17 mouse cellular contexts compared by ENCODE assay signal in genomic region chr1:150742376-150743087, GRCm38 (mm10).
DNase-seq lines count a peak whose midpoint lies in the region; ATAC-seq lines count a peak whose summit lies in the region.
"Had no signal": no experiment of that assay in that cellular context is flagged by ENCODE, and none has a peak within 500 bp of the region (broad histone marks: within the 10 kb centered on the region; RNA-seq: fewer than 3 reads in every experiment).

No protein-coding gene starts in this region.

- no peaks in the 10 kb centered on the region for H3K4me1 ChIP-seq in heart, embryonic 10.5 days
- peaks cover 4% of the 10 kb centered on the region; the same call in 1 of the 2 replicates for H3K4me1 ChIP-seq in embryonic facial prominence, embryonic 13.5 days

- H3K4me2 ChIP-seq in embryonic facial prominence, embryonic 13.5 days, result no peak overlapping the region

- DNase-seq in heart, postnatal 10 days, result peak; percentile 9 to 10
- DNase-seq in heart, embryonic 10.5 days (ENCODE audit: low spot score), result no peak
- peak; percentile 9 for DNase-seq in brain, adult 2 months (ENCODE audit: low read depth, low spot score)
- DNase-seq in large intestine, adult 2 months (ENCODE audit: low read depth, low spot score), result peak; percentile 39
- no peak for DNase-seq in cerebellum, postnatal 4 days (ENCODE audit: low spot score in 2 of 2)
- no peak for DNase-seq in ovary, postnatal 10 days (ENCODE audit: low spot score)
- DNase-seq: cerebellum, adult 11 months; cerebellum, postnatal 36 days; gastrocnemius, adult 2 months; kidney, postnatal 36 days; layer of hippocampus, postnatal 36 days; midbrain, embryonic 14.5 days; right cerebral cortex, adult 18-20 months; spleen, adult 18-20 months; thymus, postnatal 4 days had no signal

- no peak; the same call in 1 of the 2 replicates for ATAC-seq in embryonic facial prominence, embryonic 13.5 days (ENCODE audit: insufficient number of reproducible peaks, insufficient read depth, low FRiP score, low TSS enrichment, low read depth)
- ATAC-seq: hindbrain, embryonic 16.5 days had no signal

- no peak overlapping the region for H3K9ac ChIP-seq in embryonic facial prominence, embryonic 13.5 days

- H3K4me3 ChIP-seq in heart, embryonic 10.5 days, result no peak overlapping the region
- no peak overlapping the region for H3K4me3 ChIP-seq in embryonic facial prominence, embryonic 13.5 days
- H3K4me3 ChIP-seq: gastrocnemius, adult 2 months had no signal

- peaks cover 14% of the 10 kb centered on the region; the same call in 1 of the 2 replicates for H3K36me3 ChIP-seq in heart, embryonic 10.5 days
- H3K36me3 ChIP-seq in embryonic facial prominence, embryonic 13.5 days, result peaks cover 35% of the 10 kb centered on the region

- no peak overlapping the region for H3K27ac ChIP-seq in heart, embryonic 10.5 days
- H3K27ac ChIP-seq in embryonic facial prominence, embryonic 13.5 days, result peak overlapping the region; percentile 69
- H3K27ac ChIP-seq: gastrocnemius, adult 2 months had no signal

- H3K9me3 ChIP-seq in heart, embryonic 10.5 days, result no peaks in the 10 kb centered on the region
- H3K9me3 ChIP-seq in embryonic facial prominence, embryonic 13.5 days, result no peaks in the 10 kb centered on the region

- 66% methylated on average over 7 of the region's 7 CpGs for WGBS in heart, embryonic 10.5 days
- WGBS in embryonic facial prominence, embryonic 13.5 days, result 79% methylated on average over 7 of the region's 7 CpGs
- 35% methylated on average over 7 of the region's 7 CpGs for WGBS in large intestine, adult 2 months

- intact Hi-C loops in heart, postnatal 10 days (cut with DNase I), result no loop called here

- H3K27me3 ChIP-seq in heart, embryonic 10.5 days (ENCODE audit: insufficient read depth, poor library complexity, severe bottlenecking), result no peaks in the 10 kb centered on the region
- H3K27me3 ChIP-seq in embryonic facial prominence, embryonic 13.5 days, result no peaks in the 10 kb centered on the region

Comparison
In these comparisons a context has a peak if more than half of its experiments do, and no peak if none do; other contexts are left out.
1. DNase-seq: peak in heart, postnatal 10 days (2 of 2), brain, adult 2 months (single experiment) and large intestine, adult 2 months (single experiment); none in heart, embryonic 10.5 days (single experiment), cerebellum, postnatal 4 days (0 of 2) and ovary, postnatal 10 days (single experiment).